Mouse (Mus musculus): Measurements from ENCODE around the gene Sik3.

GRCm38 (mm10) chr9:46186387-46186786 is 173.8 kb downstream of the Sik3 start:
- TF ChIP-seq CTCF (IDR thresholded peaks at IDR 0.05; ENCODE audit: extremely low read depth, insufficient read depth, insufficient read length, insufficient replicate concordance), result no peak
- TF ChIP-seq POLR2A (IDR thresholded peaks at IDR 0.05; ENCODE audit: low read depth, low read length), result no peak

Measured in spleen, adult 2 months (tissue).